Mouse (Mus musculus) E14TG2a.4 (cell line): ENCODE results near the gene Reps2.

Source experiments
- H3K27me3 ChIP-seq: 2 replicates; pipeline ENCODE4 v1.6.1; 2014; ENCODE audit warnings: low read length, control low read depth; ENCODE audit not compliant: insufficient read depth
- H3K36me3 ChIP-seq: 2 replicates; pipeline ENCODE4 v1.6.1; 2014; ENCODE audit warnings: low read length, control low read depth; ENCODE audit not compliant: insufficient read depth
- H3K4me1 ChIP-seq: replicated peaks from 2 replicates; pipeline ENCODE4 v1.6.1; 2014; ENCODE audit warnings: low read depth, low read length, control low read depth
- H3K4me3 ChIP-seq: replicated peaks from 2 replicates; pipeline ENCODE4 v1.5.1; 2014; ENCODE audit warnings: mild to moderate bottlenecking, low read length
- H3K9me3 ChIP-seq: 2 replicates; pipeline ENCODE4 v1.6.1; 2014; ENCODE audit warnings: low read length, control low read depth
- CTCF ChIP-seq: conservative IDR thresholded peaks from 2 replicates; pipeline ENCODE4 v1.5.1; 2014; ENCODE audit warnings: low read length
- NANOG ChIP-seq: IDR thresholded peaks from 2 replicates; pipeline ENCODE4 v1.6.1; 2014; ENCODE audit warnings: borderline replicate concordance, low read length, mixed read lengths
- POU5F1 ChIP-seq: IDR thresholded peaks from 2 replicates; pipeline ENCODE4 v1.6.1; 2014; ENCODE audit warnings: low read length, borderline replicate concordance

Reps2 gene

GRCm38 (mm10) chrX:162652445-162652844 lies 9.0 kb upstream of the Reps2 start:
- Histone ChIP-seq H3K36me3 (no peaks in the 10 kb centered on the region), H3K27me3 (no peaks in the 10 kb centered on the region), H3K4me3 (no peak overlapping the region), H3K9me3 (no peaks in the 10 kb centered on the region), H3K4me1 (no peaks in the 10 kb centered on the region)
- no peak for TF ChIP-seq CTCF
- no peak for TF ChIP-seq POU5F1
- no peak for TF ChIP-seq NANOG

- no peaks in the 10 kb centered on the region for H3K4me1 ChIP-seq
- no peak overlapping the region for H3K4me3 ChIP-seq
- no peaks in the 10 kb centered on the region for H3K27me3 ChIP-seq
- H3K9me3 ChIP-seq, result no peaks in the 10 kb centered on the region
- H3K36me3 ChIP-seq, result no peaks in the 10 kb centered on the region
- no peak for TF ChIP-seq POU5F1
Observed at GRCm38 (mm10) chrX:162651125-162651524, 7.7 kb upstream of the Reps2 start.

GRCm38 (mm10) chrX:162643789-162644092 lies 292 bp upstream of the Reps2 start:
- H3K9me3 ChIP-seq, result no peaks in the 10 kb centered on the region
- TF ChIP-seq NANOG (no peak), CTCF (no peak), POU5F1 (no peak)
- no peaks in the 10 kb centered on the region for H3K36me3 ChIP-seq
- no peaks in the 10 kb centered on the region for H3K4me1 ChIP-seq
- peak overlapping the region; percentile 82 for H3K4me3 ChIP-seq
- H3K27me3 ChIP-seq, result peaks cover 2% of the 10 kb centered on the region; the same call in 1 of the 2 replicates

- TF ChIP-seq NANOG, result no peak
- TF ChIP-seq POU5F1, result no peak
- TF ChIP-seq CTCF, result no peak
Observed at GRCm38 (mm10) chrX:162642402-162643090, 903 bp downstream of the Reps2 start.

GRCm38 (mm10) chrX:162641764-162642163 lies 1.7 kb downstream of the Reps2 start:
- H3K27me3 ChIP-seq, result peaks cover 2% of the 10 kb centered on the region; the same call in 1 of the 2 replicates
- no peaks in the 10 kb centered on the region for H3K9me3 ChIP-seq
- H3K36me3 ChIP-seq, result no peaks in the 10 kb centered on the region
- no peak for TF ChIP-seq POU5F1
- TF ChIP-seq CTCF, result no peak
- TF ChIP-seq NANOG, result no peak
- H3K4me1 ChIP-seq, result no peaks in the 10 kb centered on the region
- H3K4me3 ChIP-seq, result no peak overlapping the region

More at GRCm38 (mm10) chrX:162642402-162643090, 903 bp downstream of the Reps2 start:
- no peaks in the 10 kb centered on the region for H3K9me3 ChIP-seq
- H3K4me1 ChIP-seq, result no peaks in the 10 kb centered on the region
- H3K4me3 ChIP-seq, result peak overlapping the region; percentile 82
- H3K27me3 ChIP-seq, result peaks cover 2% of the 10 kb centered on the region; the same call in 1 of the 2 replicates
- H3K36me3 ChIP-seq, result no peaks in the 10 kb centered on the region

- TF ChIP-seq POU5F1, result no peak
- TF ChIP-seq NANOG, result no peak
- no peak for TF ChIP-seq CTCF
Observed at GRCm38 (mm10) chrX:162635159-162635558, 8.3 kb downstream of the Reps2 start.

GRCm38 (mm10) chrX:162622091-162622437 lies 21.4 kb downstream of the Reps2 start:
- Histone ChIP-seq H3K9me3 (no peaks in the 10 kb centered on the region), H3K4me3 (no peak overlapping the region), H3K36me3 (no peaks in the 10 kb centered on the region), H3K27me3 (no peaks in the 10 kb centered on the region), H3K4me1 (no peaks in the 10 kb centered on the region)
- TF ChIP-seq POU5F1 (no peak), NANOG (no peak), CTCF (no peak)

More at GRCm38 (mm10) chrX:162635159-162635558, 8.3 kb downstream of the Reps2 start:
- Histone ChIP-seq H3K4me1 (no peaks in the 10 kb centered on the region), H3K36me3 (no peaks in the 10 kb centered on the region), H3K9me3 (no peaks in the 10 kb centered on the region), H3K4me3 (no peak overlapping the region), H3K27me3 (no peaks in the 10 kb centered on the region)

GRCm38 (mm10) chrX:162621194-162622090 lies 22.0 kb downstream of the Reps2 start:
- no peak for TF ChIP-seq CTCF
- TF ChIP-seq POU5F1, result no peak
- TF ChIP-seq NANOG, result no peak
- H3K36me3 ChIP-seq, result no peaks in the 10 kb centered on the region
- H3K4me3 ChIP-seq, result no peak overlapping the region
- H3K9me3 ChIP-seq, result no peaks in the 10 kb centered on the region
- no peaks in the 10 kb centered on the region for H3K4me1 ChIP-seq
- no peaks in the 10 kb centered on the region for H3K27me3 ChIP-seq
